Mouse (Mus musculus) C2C12 (cell line): Measurements from ENCODE around the gene Dmkn.

ENCODE experiments used
- CEBPB ChIP-seq: IDR thresholded peaks from one replicate; pipeline ENCODE4 v1.6.1; 2011; ENCODE audit warnings: low read depth, mild to moderate bottlenecking, control low read depth, moderate library complexity
- CTCF ChIP-seq: IDR thresholded peaks from one replicate; pipeline ENCODE4 v1.5.1; 2011; ENCODE audit not compliant: control insufficient read depth, insufficient read depth, insufficient read length
- FOSL1 ChIP-seq: IDR thresholded peaks from one replicate; pipeline ENCODE4 v1.8.0; 2011; ENCODE audit warnings: mild to moderate bottlenecking, low read length; ENCODE audit not compliant: poor library complexity, insufficient read depth, severe bottlenecking
- MAX ChIP-seq: IDR thresholded peaks from one replicate; pipeline ENCODE4 v1.6.1; 2011; ENCODE audit warnings: mild to moderate bottlenecking, control low read depth
- MYOG ChIP-seq: IDR thresholded peaks from one replicate; pipeline ENCODE4 v1.6.1; 2011; ENCODE audit not compliant: control insufficient read depth, insufficient read length; ENCODE audit errors: extremely low read depth

GRCm38 (mm10) chr7:30805924-30806323 is 42.4 kb downstream of the Dmkn start:
- TF ChIP-seq MAX (no peak), CTCF (no peak), FOSL1 (no peak), MYOG (no peak), CEBPB (no peak)
